Mouse (Mus musculus): ENCODE results near the gene Tshb. TPM values are rescaled to one million over a fixed set of nuclear protein-coding genes. Genes with fewer than 3 reads are reported as not detected.

The Tshb gene
- polyA plus RNA-seq, 1 experiment from 2014 or later, result 0.09 TPM

DNA sequence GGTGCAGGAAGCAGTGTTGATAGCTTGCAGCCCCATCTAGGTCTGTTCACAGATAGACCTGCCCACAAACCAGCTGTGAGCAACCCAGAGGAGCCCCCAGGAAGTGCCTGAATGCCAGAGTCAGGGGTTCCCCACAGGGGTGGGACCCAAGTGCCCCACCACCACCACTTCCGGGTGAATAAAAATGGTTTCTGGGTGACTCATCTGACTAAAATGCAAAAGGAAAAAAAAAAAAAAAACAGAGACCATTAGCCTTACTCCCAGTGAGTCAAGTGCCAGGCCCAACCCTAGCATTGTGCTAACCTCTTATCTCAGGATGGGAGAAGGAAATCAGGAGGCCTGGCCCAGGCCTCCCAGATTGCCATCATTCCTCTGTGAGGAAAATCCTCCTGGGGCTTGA, 26.7 kb downstream of the Tshb start:
- no peaks in the 10 kb centered on the region for H3K9me3 ChIP-seq (replicated peaks; ENCODE audit: control insufficient read depth, low read length)
- H3K4me3 ChIP-seq (replicated peaks; ENCODE audit: low read length), result no peak overlapping the region
- H3K27ac ChIP-seq (ENCODE audit: low read length), result peak overlapping the region; percentile 61
- WGBS, result 21% methylated on average over 1 of the region's 1 CpGs
- no peaks in the 10 kb centered on the region for H3K4me1 ChIP-seq (ENCODE audit: control insufficient read depth, insufficient read depth, low read length)
- ATAC-seq (ENCODE audit: insufficient read depth, low FRiP score), result peak; percentile 69; the same call in 1 of the 2 replicates
- no peaks in the 10 kb centered on the region for H3K27me3 ChIP-seq (ENCODE audit: control insufficient read depth, insufficient read depth, low read length)
- H3K4me2 ChIP-seq (ENCODE audit: low read depth, low read length), result no peak overlapping the region
- no peaks in the 10 kb centered on the region for H3K36me3 ChIP-seq (ENCODE audit: control insufficient read depth, insufficient read depth, low read length)
- H3K9ac ChIP-seq (ENCODE audit: low read length), result no peak overlapping the region

- H3K9ac ChIP-seq (ENCODE audit: low read length), result no peak overlapping the region
- no peak overlapping the region for H3K4me3 ChIP-seq (replicated peaks; ENCODE audit: low read length)
- H3K27me3 ChIP-seq (ENCODE audit: control insufficient read depth, insufficient read depth, low read length), result no peaks in the 10 kb centered on the region
- peak; percentile 33; the same call in 1 of the 2 replicates for ATAC-seq (ENCODE audit: insufficient read depth, low FRiP score)
- no peak overlapping the region for H3K4me2 ChIP-seq (ENCODE audit: low read depth, low read length)
- H3K27ac ChIP-seq (ENCODE audit: low read length), result no peak overlapping the region; the same call in 1 of the 2 replicates
- H3K9me3 ChIP-seq (replicated peaks; ENCODE audit: control insufficient read depth, low read length), result no peaks in the 10 kb centered on the region
- no peaks in the 10 kb centered on the region for H3K4me1 ChIP-seq (ENCODE audit: control insufficient read depth, insufficient read depth, low read length)
- H3K36me3 ChIP-seq (ENCODE audit: control insufficient read depth, insufficient read depth, low read length), result peaks cover 3% of the 10 kb centered on the region; the same call in 1 of the 2 replicates
- whole genome bisulfite sequencing, result 49% methylated on average over 5 of the region's 5 CpGs
Measured at GRCm38 (mm10) chr3:102752457-102752856, 30.1 kb downstream of the Tshb start.

DNA sequence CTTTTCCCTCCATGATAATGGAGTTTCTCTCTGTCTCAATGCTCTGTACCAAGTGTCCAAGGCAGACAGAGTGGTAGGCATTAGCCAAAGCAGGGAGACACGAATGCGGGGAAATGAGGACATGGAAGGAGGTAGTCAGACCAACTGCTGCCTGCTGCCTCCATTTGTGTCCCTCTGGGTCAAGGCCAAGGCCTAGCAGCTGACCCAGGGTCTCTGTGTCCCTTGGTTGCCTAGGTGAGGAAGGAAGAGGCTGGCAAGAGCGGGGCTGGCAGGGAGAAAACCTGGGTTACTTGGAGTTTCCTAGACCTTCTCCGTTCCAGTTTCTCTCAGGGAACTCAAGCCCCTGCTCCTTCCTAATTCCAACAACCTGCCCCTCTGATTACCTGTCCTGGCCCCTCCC, 30.5 kb downstream of the Tshb start:
- no peak overlapping the region; the same call in 1 of the 2 replicates for H3K27ac ChIP-seq (ENCODE audit: low read length)
- ATAC-seq (ENCODE audit: insufficient read depth, low FRiP score), result no peak

GRCm38 (mm10) chr3:102751536-102751935, 31.0 kb downstream of the Tshb start:
- Histone ChIP-seq H3K9me3 (replicated peaks; ENCODE audit: control insufficient read depth, low read length) (no peaks in the 10 kb centered on the region), H3K27ac (ENCODE audit: low read length) (no peak overlapping the region), H3K4me1 (ENCODE audit: control insufficient read depth, insufficient read depth, low read length) (no peaks in the 10 kb centered on the region), H3K4me3 (replicated peaks; ENCODE audit: low read length) (no peak overlapping the region), H3K4me2 (ENCODE audit: low read depth, low read length) (no peak overlapping the region), H3K9ac (ENCODE audit: low read length) (no peak overlapping the region), H3K36me3 (ENCODE audit: control insufficient read depth, insufficient read depth, low read length) (peaks cover 3% of the 10 kb centered on the region; the same call in 1 of the 2 replicates), H3K27me3 (ENCODE audit: control insufficient read depth, insufficient read depth, low read length) (no peaks in the 10 kb centered on the region)
- ATAC-seq (ENCODE audit: insufficient read depth, low FRiP score), result no peak
- 91% methylated on average over 3 of the region's 3 CpGs for WGBS

More for the DNA sequence above, 30.5 kb downstream of the Tshb start:
- no peak overlapping the region for H3K4me3 ChIP-seq (replicated peaks; ENCODE audit: low read length)
- no peak overlapping the region for H3K4me2 ChIP-seq (ENCODE audit: low read depth, low read length)
- H3K9me3 ChIP-seq (replicated peaks; ENCODE audit: control insufficient read depth, low read length), result no peaks in the 10 kb centered on the region
- H3K9ac ChIP-seq (ENCODE audit: low read length), result no peak overlapping the region
- 96% methylated on average over 4 of the region's 4 CpGs for WGBS
- H3K36me3 ChIP-seq (ENCODE audit: control insufficient read depth, insufficient read depth, low read length), result peaks cover 3% of the 10 kb centered on the region; the same call in 1 of the 2 replicates
- H3K27me3 ChIP-seq (ENCODE audit: control insufficient read depth, insufficient read depth, low read length), result no peaks in the 10 kb centered on the region
- H3K4me1 ChIP-seq (ENCODE audit: control insufficient read depth, insufficient read depth, low read length), result no peaks in the 10 kb centered on the region

- Histone ChIP-seq H3K27me3 (ENCODE audit: control insufficient read depth, insufficient read depth, low read length) (no peaks in the 10 kb centered on the region), H3K4me1 (ENCODE audit: control insufficient read depth, insufficient read depth, low read length) (no peaks in the 10 kb centered on the region), H3K9ac (ENCODE audit: low read length) (no peak overlapping the region), H3K4me3 (replicated peaks; ENCODE audit: low read length) (no peak overlapping the region), H3K27ac (ENCODE audit: low read length) (no peak overlapping the region), H3K9me3 (replicated peaks; ENCODE audit: control insufficient read depth, low read length) (no peaks in the 10 kb centered on the region), H3K4me2 (ENCODE audit: low read depth, low read length) (no peak overlapping the region), H3K36me3 (ENCODE audit: control insufficient read depth, insufficient read depth, low read length) (peaks cover 3% of the 10 kb centered on the region; the same call in 1 of the 2 replicates)
- ATAC-seq (ENCODE audit: insufficient read depth, low FRiP score), result no peak
- WGBS, result 80% methylated on average over 5 of the region's 5 CpGs
Measured at GRCm38 (mm10) chr3:102751136-102751535, 31.4 kb downstream of the Tshb start.

DNA sequence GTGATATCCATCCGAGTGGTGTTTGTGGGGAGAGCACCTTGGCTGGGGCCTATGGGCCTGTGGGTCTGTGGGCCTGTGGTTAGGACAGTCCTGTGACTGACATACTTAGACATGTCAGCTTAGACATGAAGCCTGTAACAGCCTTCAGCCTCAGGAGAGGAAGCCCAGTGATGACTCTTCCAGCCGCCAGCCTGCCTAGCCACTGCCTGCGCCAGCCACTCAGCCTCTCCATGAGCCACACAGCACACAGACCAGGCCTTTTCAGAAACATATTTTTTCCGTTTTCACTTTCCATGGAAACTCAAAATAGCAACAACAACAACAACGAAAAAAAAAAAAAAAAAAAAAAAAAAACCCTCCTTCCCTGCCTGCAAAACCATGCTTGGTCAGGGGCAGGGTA, 33.8 kb downstream of the Tshb start:
- no peak overlapping the region for H3K4me2 ChIP-seq (ENCODE audit: low read depth, low read length)
- H3K4me1 ChIP-seq (ENCODE audit: control insufficient read depth, insufficient read depth, low read length), result peaks cover 9% of the 10 kb centered on the region
- no peaks in the 10 kb centered on the region for H3K9me3 ChIP-seq (replicated peaks; ENCODE audit: control insufficient read depth, low read length)
- no peak overlapping the region for H3K4me3 ChIP-seq (replicated peaks; ENCODE audit: low read length)
- H3K27me3 ChIP-seq (ENCODE audit: control insufficient read depth, insufficient read depth, low read length), result no peaks in the 10 kb centered on the region
- no peak for ATAC-seq (ENCODE audit: insufficient read depth, low FRiP score)
- 81% methylated on average over 5 of the region's 5 CpGs for WGBS
- H3K27ac ChIP-seq (ENCODE audit: low read length), result no peak overlapping the region
- no peak overlapping the region for H3K9ac ChIP-seq (ENCODE audit: low read length)
- H3K36me3 ChIP-seq (ENCODE audit: control insufficient read depth, insufficient read depth, low read length), result peaks cover 3% of the 10 kb centered on the region; the same call in 1 of the 2 replicates

GRCm38 (mm10) chr3:102748038-102748437, 34.5 kb downstream of the Tshb start:
- Histone ChIP-seq H3K27ac (ENCODE audit: low read length) (no peak overlapping the region), H3K4me1 (ENCODE audit: control insufficient read depth, insufficient read depth, low read length) (peaks cover 11% of the 10 kb centered on the region), H3K9ac (ENCODE audit: low read length) (no peak overlapping the region), H3K36me3 (ENCODE audit: control insufficient read depth, insufficient read depth, low read length) (peaks cover 3% of the 10 kb centered on the region; the same call in 1 of the 2 replicates), H3K4me2 (ENCODE audit: low read depth, low read length) (no peak overlapping the region), H3K4me3 (replicated peaks; ENCODE audit: low read length) (no peak overlapping the region), H3K27me3 (ENCODE audit: control insufficient read depth, insufficient read depth, low read length) (no peaks in the 10 kb centered on the region), H3K9me3 (replicated peaks; ENCODE audit: control insufficient read depth, low read length) (no peaks in the 10 kb centered on the region)
- no peak for ATAC-seq (ENCODE audit: insufficient read depth, low FRiP score)
- 67% methylated on average over 3 of the region's 3 CpGs for WGBS

DNA sequence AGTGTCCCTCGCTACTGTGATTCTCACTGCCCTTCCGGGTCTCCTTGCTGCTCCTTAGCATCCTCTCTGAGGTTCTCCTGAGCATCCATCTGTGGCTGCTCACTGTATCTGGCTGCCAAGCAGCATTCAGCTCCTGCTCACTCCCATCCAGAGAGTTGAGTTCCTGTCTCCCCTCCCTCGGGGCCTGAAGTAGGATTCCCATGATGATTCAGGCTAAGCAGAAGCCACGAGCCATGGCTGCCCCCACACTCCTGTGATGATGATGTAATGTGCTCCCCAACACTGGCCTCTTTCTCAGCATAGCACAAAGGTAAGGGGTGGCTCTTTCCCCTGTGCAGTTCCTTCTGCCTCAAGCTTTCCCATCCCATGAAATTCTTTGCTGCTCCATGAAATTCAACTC, 36.3 kb downstream of the Tshb start:
- Histone ChIP-seq H3K27ac (ENCODE audit: low read length) (no peak overlapping the region), H3K4me3 (replicated peaks; ENCODE audit: low read length) (no peak overlapping the region), H3K9ac (ENCODE audit: low read length) (no peak overlapping the region), H3K9me3 (replicated peaks; ENCODE audit: control insufficient read depth, low read length) (no peaks in the 10 kb centered on the region), H3K36me3 (ENCODE audit: control insufficient read depth, insufficient read depth, low read length) (peaks cover 3% of the 10 kb centered on the region; the same call in 1 of the 2 replicates), H3K4me1 (ENCODE audit: control insufficient read depth, insufficient read depth, low read length) (peaks cover 14% of the 10 kb centered on the region), H3K27me3 (ENCODE audit: control insufficient read depth, insufficient read depth, low read length) (no peaks in the 10 kb centered on the region), H3K4me2 (ENCODE audit: low read depth, low read length) (no peak overlapping the region)
- 74% methylated on average over 4 of the region's 4 CpGs for WGBS
- ATAC-seq (ENCODE audit: insufficient read depth, low FRiP score), result no peak

GRCm38 (mm10) chr3:102744657-102745056, 37.9 kb downstream of the Tshb start:
- H3K4me3 ChIP-seq (replicated peaks; ENCODE audit: low read length), result no peak overlapping the region
- no peak overlapping the region for H3K9ac ChIP-seq (ENCODE audit: low read length)
- no peak overlapping the region for H3K4me2 ChIP-seq (ENCODE audit: low read depth, low read length)
- 32% methylated on average over 5 of the region's 5 CpGs for WGBS
- no peaks in the 10 kb centered on the region for H3K9me3 ChIP-seq (replicated peaks; ENCODE audit: control insufficient read depth, low read length)
- H3K27me3 ChIP-seq (ENCODE audit: control insufficient read depth, insufficient read depth, low read length), result no peaks in the 10 kb centered on the region
- H3K36me3 ChIP-seq (ENCODE audit: control insufficient read depth, insufficient read depth, low read length), result no peaks in the 10 kb centered on the region
- H3K27ac ChIP-seq (ENCODE audit: low read length), result peak overlapping the region; percentile 72
- no peak for ATAC-seq (ENCODE audit: insufficient read depth, low FRiP score)
- peaks cover 14% of the 10 kb centered on the region for H3K4me1 ChIP-seq (ENCODE audit: control insufficient read depth, insufficient read depth, low read length)
